Mouse (Mus musculus): ENCODE results near the gene Erf. TPM values are rescaled to one million over a fixed set of nuclear protein-coding genes. Genes with fewer than 3 reads are reported as not detected.

The Erf gene
- polyA plus RNA-seq, 1 experiment: 37.1 TPM

DNA sequence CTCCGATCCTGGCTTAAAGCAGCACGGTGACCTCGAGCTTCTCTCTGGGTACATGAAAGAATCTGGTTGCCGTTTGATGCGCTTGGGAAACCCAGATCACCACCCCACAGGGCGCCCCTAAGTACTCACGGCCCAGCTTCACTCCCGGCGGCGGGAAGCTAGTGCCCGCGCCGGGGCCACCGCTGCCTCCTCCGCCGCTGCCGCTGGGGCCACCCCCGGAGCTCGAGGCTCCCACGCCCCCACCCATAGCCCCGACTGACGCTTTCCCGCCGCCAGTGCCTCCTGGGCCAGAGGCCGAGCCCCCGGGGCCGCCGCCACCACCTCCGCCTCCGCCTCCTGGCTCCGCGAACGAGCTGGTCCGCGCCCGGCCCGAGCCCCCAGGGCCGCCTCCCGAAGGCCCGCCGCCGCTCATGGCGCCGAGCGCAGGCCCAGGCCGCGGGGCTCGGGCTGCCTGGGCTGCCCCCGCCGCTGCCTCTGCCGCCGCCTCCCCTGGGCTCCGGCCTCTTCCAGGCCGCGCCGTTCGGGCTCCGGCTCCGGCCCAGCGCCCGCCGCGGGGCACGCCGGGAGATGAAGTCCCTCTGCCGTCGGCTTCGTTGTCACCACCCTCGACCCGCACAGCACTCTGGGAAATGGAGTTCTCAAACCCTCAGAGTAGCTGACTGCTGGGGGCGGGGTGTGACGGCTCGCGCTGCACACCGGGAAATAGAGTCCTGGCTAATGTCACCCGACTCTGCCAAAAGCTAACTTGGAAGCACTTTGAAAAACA, 13.1 kb downstream of the Erf start, which contains the start of gene Gsk3a:
Gene Gsk3a, minus strand, starts transcription at position 603 of the 766 bp plus-strand sequence.
- WGBS: under 1% methylated on average over 74 of the region's 76 CpGs
- TF ChIP-seq CTCF (IDR thresholded peaks at IDR 0.05; ENCODE audit: extremely low read depth, insufficient read length, insufficient replicate concordance, low read depth, low read length) (no peak), POLR2A (IDR thresholded peaks at IDR 0.05; ENCODE audit: low read depth, low read length) (peak; percentile 78)
- Histone ChIP-seq H3K4me3 (ENCODE audit: low read depth, low read length) (peak within 1 kb of the TSS; percentile 78), H3K27ac (ENCODE audit: insufficient read depth, low read depth, low read length) (peak within 1 kb of the TSS; percentile 86), H3K4me1 (ENCODE audit: control insufficient read depth, insufficient read depth, insufficient read length, low read length) (peaks cover 9% of the 10 kb centered on the region), H3K27me3 (ENCODE audit: control insufficient read depth, insufficient read depth, low read length) (no peaks in the 10 kb centered on the region), H3K36me3 (ENCODE audit: control insufficient read depth, insufficient read depth, low read length) (peaks cover 21% of the 10 kb centered on the region)

DNA sequence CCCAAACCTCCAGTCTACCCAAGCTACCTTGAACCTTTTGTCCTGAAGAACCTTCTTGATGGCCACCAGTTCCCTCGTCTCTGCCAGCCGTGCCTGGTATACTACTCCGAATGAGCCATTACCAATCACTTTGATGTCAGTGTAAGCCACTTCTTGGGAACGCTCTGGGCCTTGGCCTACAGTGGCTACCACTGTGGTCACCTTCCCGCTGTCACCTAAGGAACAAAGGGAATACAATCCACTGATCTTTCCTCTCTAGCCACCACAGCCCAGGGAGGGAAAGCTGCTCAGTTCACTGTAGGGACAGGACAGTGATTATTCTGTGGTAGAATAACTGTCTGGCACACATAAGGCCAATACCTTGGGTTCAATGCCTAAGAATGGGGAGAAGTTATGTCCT, 15.0 kb downstream of the Erf start:
- H3K4me1 ChIP-seq (ENCODE audit: control insufficient read depth, insufficient read depth, insufficient read length, low read length): peaks cover 9% of the 10 kb centered on the region
- H3K4me3 ChIP-seq (ENCODE audit: low read depth, low read length): no peak overlapping the region
- 89% methylated on average over 5 of the region's 5 CpGs for WGBS
- TF ChIP-seq POLR2A (IDR thresholded peaks at IDR 0.05; ENCODE audit: low read depth, low read length) (no peak), CTCF (IDR thresholded peaks at IDR 0.05; ENCODE audit: extremely low read depth, insufficient read length, insufficient replicate concordance, low read depth, low read length) (no peak)
- H3K27me3 ChIP-seq (ENCODE audit: control insufficient read depth, insufficient read depth, low read length): no peaks in the 10 kb centered on the region
- no peak overlapping the region for H3K27ac ChIP-seq (ENCODE audit: insufficient read depth, low read depth, low read length)
- H3K36me3 ChIP-seq (ENCODE audit: control insufficient read depth, insufficient read depth, low read length): peaks cover 36% of the 10 kb centered on the region

DNA sequence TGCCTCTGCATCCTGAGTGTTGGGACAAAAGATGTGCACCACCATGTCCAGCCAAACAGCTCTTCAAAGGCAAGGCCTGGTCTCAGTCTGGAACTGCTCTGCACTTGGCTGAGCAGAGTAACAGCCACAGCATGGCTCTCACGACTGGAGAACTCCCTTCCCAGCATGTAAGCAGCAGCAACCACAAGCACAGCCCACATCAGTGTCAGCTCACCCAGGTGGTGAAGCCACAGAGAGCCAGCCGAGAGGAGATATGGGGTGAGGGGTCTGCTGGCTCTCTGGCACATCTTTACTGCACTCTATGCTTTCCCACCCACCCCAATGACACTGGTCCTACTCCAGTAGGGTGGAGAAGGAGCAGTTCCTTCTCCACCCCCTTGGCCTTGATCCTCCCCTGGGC, 17.5 kb downstream of the Erf start:
- H3K4me3 ChIP-seq (ENCODE audit: low read depth, low read length): no peak overlapping the region

GRCm38 (mm10) chr7:25232101-25232648, 18.4 kb downstream of the Erf start:
- H3K4me1 ChIP-seq (ENCODE audit: control insufficient read depth, insufficient read depth, insufficient read length, low read length): peaks cover 9% of the 10 kb centered on the region
- peaks cover 67% of the 10 kb centered on the region for H3K36me3 ChIP-seq (ENCODE audit: control insufficient read depth, insufficient read depth, low read length)
- H3K4me3 ChIP-seq (ENCODE audit: low read depth, low read length): no peak overlapping the region
- H3K27ac ChIP-seq (ENCODE audit: insufficient read depth, low read depth, low read length): no peak overlapping the region
- no peak for TF ChIP-seq CTCF (IDR thresholded peaks at IDR 0.05; ENCODE audit: extremely low read depth, insufficient read length, insufficient replicate concordance, low read depth, low read length)
- TF ChIP-seq POLR2A (IDR thresholded peaks at IDR 0.05; ENCODE audit: low read depth, low read length): no peak
- 60% methylated on average over 5 of the region's 5 CpGs for WGBS
- H3K27me3 ChIP-seq (ENCODE audit: control insufficient read depth, insufficient read depth, low read length): no peaks in the 10 kb centered on the region

More for the DNA sequence above, 17.5 kb downstream of the Erf start:
- H3K36me3 ChIP-seq (ENCODE audit: control insufficient read depth, insufficient read depth, low read length): peaks cover 59% of the 10 kb centered on the region
- TF ChIP-seq CTCF (IDR thresholded peaks at IDR 0.05; ENCODE audit: extremely low read depth, insufficient read length, insufficient replicate concordance, low read depth, low read length) (no peak), POLR2A (IDR thresholded peaks at IDR 0.05; ENCODE audit: low read depth, low read length) (no peak)
- no peak overlapping the region for H3K27ac ChIP-seq (ENCODE audit: insufficient read depth, low read depth, low read length)
- WGBS: 85% methylated on average over 2 of the region's 2 CpGs
- H3K4me1 ChIP-seq (ENCODE audit: control insufficient read depth, insufficient read depth, insufficient read length, low read length): peaks cover 9% of the 10 kb centered on the region
- H3K27me3 ChIP-seq (ENCODE audit: control insufficient read depth, insufficient read depth, low read length): no peaks in the 10 kb centered on the region

DNA sequence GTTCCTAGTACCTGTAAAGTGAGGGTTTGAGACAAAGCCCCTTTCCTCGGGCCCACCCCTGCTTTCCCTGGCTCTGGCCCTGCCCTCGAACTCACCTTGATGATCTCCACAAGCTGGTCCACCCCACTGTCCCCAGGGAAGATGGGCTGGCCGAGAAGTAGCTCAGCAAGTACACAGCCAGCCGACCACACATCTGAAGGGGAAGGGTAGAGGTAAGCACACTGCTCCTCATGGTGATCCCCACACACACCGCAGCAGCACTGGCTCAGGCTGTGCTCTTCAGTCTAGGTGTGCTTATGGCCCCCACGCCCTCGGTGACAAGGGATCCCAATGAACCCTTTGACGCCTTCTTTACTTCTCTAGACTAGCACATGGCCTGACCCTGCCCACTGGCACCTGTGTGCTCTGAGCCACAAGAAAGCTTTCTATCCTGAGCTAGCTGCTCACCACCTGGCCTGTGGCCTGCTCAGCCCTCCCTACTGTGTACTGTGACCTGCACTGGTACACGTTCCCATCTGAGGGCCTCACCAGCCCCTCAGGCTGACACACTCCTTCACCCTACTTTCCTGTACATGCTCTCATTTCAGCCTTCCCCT, 19.8 kb downstream of the Erf start:
- peaks cover 3% of the 10 kb centered on the region for H3K4me1 ChIP-seq (ENCODE audit: control insufficient read depth, insufficient read depth, insufficient read length, low read length)
- H3K4me3 ChIP-seq (ENCODE audit: low read depth, low read length): no peak overlapping the region
- no peak for TF ChIP-seq POLR2A (IDR thresholded peaks at IDR 0.05; ENCODE audit: low read depth, low read length)
- no peak overlapping the region for H3K27ac ChIP-seq (ENCODE audit: insufficient read depth, low read depth, low read length)
- WGBS: 81% methylated on average over 9 of the region's 9 CpGs
- H3K27me3 ChIP-seq (ENCODE audit: control insufficient read depth, insufficient read depth, low read length): no peaks in the 10 kb centered on the region
- H3K36me3 ChIP-seq (ENCODE audit: control insufficient read depth, insufficient read depth, low read length): peaks cover 81% of the 10 kb centered on the region

DNA sequence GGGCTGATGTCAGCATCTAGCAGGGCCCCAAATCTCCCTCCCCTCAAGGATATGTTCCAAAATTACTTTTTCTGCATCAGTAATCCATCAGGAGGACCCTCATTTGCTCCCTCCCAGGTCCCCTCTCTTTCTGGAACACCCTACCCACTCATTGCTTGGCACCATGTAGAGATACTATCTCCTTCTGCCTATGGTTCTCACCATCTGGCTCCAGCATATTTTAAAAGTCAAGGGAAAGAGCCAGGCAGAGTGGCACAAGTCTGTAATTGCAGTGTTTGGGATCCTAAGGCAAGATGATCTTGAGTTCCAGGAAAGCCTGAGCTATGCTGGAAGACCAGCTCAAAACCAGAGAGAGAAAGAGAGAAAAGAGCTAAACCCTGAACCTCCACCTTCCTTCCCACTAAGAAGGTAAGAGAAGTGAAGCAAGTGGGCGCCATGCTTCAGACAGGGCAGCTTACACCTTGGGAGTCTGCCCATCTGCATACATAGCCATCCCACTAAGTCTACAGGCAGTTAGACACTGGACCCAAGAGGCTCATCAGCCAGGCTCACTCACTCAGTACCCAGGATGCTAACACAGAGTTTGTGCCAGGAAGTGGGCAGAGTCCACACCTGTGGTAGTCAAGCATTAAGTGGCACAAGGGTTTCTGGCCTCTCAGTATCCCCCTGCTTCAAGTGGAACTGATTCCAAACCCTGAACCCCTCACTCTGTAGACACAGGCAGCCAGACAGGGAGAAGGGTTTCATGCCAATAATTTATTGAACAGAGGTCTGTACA, 22.8 kb downstream of the Erf start:
- Histone ChIP-seq H3K4me3 (ENCODE audit: low read depth, low read length) (no peak overlapping the region), H3K36me3 (ENCODE audit: control insufficient read depth, insufficient read depth, low read length) (peaks cover 79% of the 10 kb centered on the region), H3K27me3 (ENCODE audit: control insufficient read depth, insufficient read depth, low read length) (no peaks in the 10 kb centered on the region), H3K27ac (ENCODE audit: insufficient read depth, low read depth, low read length) (no peak overlapping the region), H3K4me1 (ENCODE audit: control insufficient read depth, insufficient read depth, insufficient read length, low read length) (no peaks in the 10 kb centered on the region)
- TF ChIP-seq CTCF (IDR thresholded peaks at IDR 0.05; ENCODE audit: extremely low read depth, insufficient read length, insufficient replicate concordance, low read depth, low read length) (no peak), POLR2A (IDR thresholded peaks at IDR 0.05; ENCODE audit: low read depth, low read length) (no peak)
- WGBS: 81% methylated on average over 1 of the region's 1 CpGs

Data from small intestine, adult 2 months (tissue).